Mouse (Mus musculus): Measurements from ENCODE around the gene Slc35d2. TPM values are rescaled to one million over a fixed set of nuclear protein-coding genes. Genes with fewer than 3 reads are reported as not detected.

The Slc35d2 gene
- polyA plus RNA-seq, 1 experiment from 2014 or later = 7.5 TPM

GRCm38 (mm10) chr13:64153083-64153682 is 24.0 kb upstream of the Slc35d2 start, which contains the start of gene Zfp367:
Zfp367 (minus strand) TSS chr13:64153202.
- Histone ChIP-seq H3K4me1 (peaks cover 16% of the 10 kb centered on the region; the same call in 1 of the 2 replicates), H3K27me3 (no peaks in the 10 kb centered on the region), H3K4me2 (peak within 1 kb of the TSS; percentile 96), H3K4me3 (peak within 1 kb of the TSS; percentile 89), H3K9me3 (no peaks in the 10 kb centered on the region), H3K9ac (peak within 1 kb of the TSS; percentile 76), H3K36me3 (no peaks in the 10 kb centered on the region), H3K27ac (peak within 1 kb of the TSS; percentile 89)
- peak; percentile 96 for ATAC-seq (ENCODE audit: insufficient number of reproducible peaks, low FRiP score, low TSS enrichment, low read depth)
- under 1% methylated on average over 51 of the region's 56 CpGs for WGBS

- 0 out of 2 replicates have a peak, but pooled peaks have one; percentile 2 for ATAC-seq (ENCODE audit: insufficient number of reproducible peaks, low FRiP score, low TSS enrichment, low read depth)
- peak overlapping the region; percentile 76 for H3K9ac ChIP-seq
- WGBS = under 1% methylated on average over 60 of the region's 61 CpGs
These were observed 23.5 kb upstream of the Slc35d2 start for GRCm38 (mm10) chr13:64152671-64153082.

GRCm38 (mm10) chr13:64152241-64152669 is 23.1 kb upstream of the Slc35d2 start:
- peak overlapping the region; percentile 76 for H3K9ac ChIP-seq
- no peaks in the 10 kb centered on the region for H3K27me3 ChIP-seq
- WGBS = under 1% methylated on average over 42 of the region's 42 CpGs
- H3K4me2 ChIP-seq = peak overlapping the region; percentile 96
- peak overlapping the region; percentile 89 for H3K4me3 ChIP-seq
- ATAC-seq (ENCODE audit: insufficient number of reproducible peaks, low FRiP score, low TSS enrichment, low read depth) = no peak
- H3K27ac ChIP-seq = peak overlapping the region; percentile 89
- H3K4me1 ChIP-seq = peaks cover 16% of the 10 kb centered on the region; the same call in 1 of the 2 replicates
- H3K9me3 ChIP-seq = no peaks in the 10 kb centered on the region
- H3K36me3 ChIP-seq = no peaks in the 10 kb centered on the region

More at GRCm38 (mm10) chr13:64152671-64153082, 23.5 kb upstream of the Slc35d2 start:
- peak overlapping the region; percentile 89 for H3K27ac ChIP-seq
- peak overlapping the region; percentile 96 for H3K4me2 ChIP-seq
- H3K4me3 ChIP-seq = peak overlapping the region; percentile 89
- no peaks in the 10 kb centered on the region for H3K36me3 ChIP-seq
- no peaks in the 10 kb centered on the region for H3K9me3 ChIP-seq
- H3K27me3 ChIP-seq = no peaks in the 10 kb centered on the region
- peaks cover 16% of the 10 kb centered on the region; the same call in 1 of the 2 replicates for H3K4me1 ChIP-seq

- Histone ChIP-seq H3K9me3 (no peaks in the 10 kb centered on the region), H3K4me3 (no peak overlapping the region), H3K9ac (no peak overlapping the region), H3K4me2 (no peak overlapping the region), H3K27ac (no peak overlapping the region), H3K27me3 (no peaks in the 10 kb centered on the region), H3K36me3 (no peaks in the 10 kb centered on the region), H3K4me1 (peaks cover 10% of the 10 kb centered on the region; the same call in 1 of the 2 replicates)
- WGBS = 68% methylated on average over 5 of the region's 5 CpGs
- no peak for ATAC-seq (ENCODE audit: insufficient number of reproducible peaks, low FRiP score, low TSS enrichment, low read depth)
These were observed 21.0 kb upstream of the Slc35d2 start for GRCm38 (mm10) chr13:64150121-64150520.

GRCm38 (mm10) chr13:64129616-64130375 is 628 bp upstream of the Slc35d2 start:
- H3K36me3 ChIP-seq = peaks cover 6% of the 10 kb centered on the region
- H3K9me3 ChIP-seq = no peaks in the 10 kb centered on the region
- H3K4me2 ChIP-seq = peak overlapping the region; percentile 79
- H3K9ac ChIP-seq = peak overlapping the region; percentile 61; the same call in 1 of the 2 replicates
- WGBS = 28% methylated on average over 15 of the region's 15 CpGs
- H3K27ac ChIP-seq = peak overlapping the region; percentile 64
- peaks cover 3% of the 10 kb centered on the region; the same call in 1 of the 2 replicates for H3K4me1 ChIP-seq
- peak overlapping the region; percentile 64 for H3K4me3 ChIP-seq
- no peaks in the 10 kb centered on the region for H3K27me3 ChIP-seq
- no peak for ATAC-seq (ENCODE audit: insufficient number of reproducible peaks, low FRiP score, low TSS enrichment, low read depth)

- Histone ChIP-seq H3K27me3 (no peaks in the 10 kb centered on the region), H3K4me3 (no peak overlapping the region), H3K36me3 (no peaks in the 10 kb centered on the region), H3K4me2 (no peak overlapping the region), H3K9ac (no peak overlapping the region), H3K27ac (no peak overlapping the region), H3K9me3 (no peaks in the 10 kb centered on the region), H3K4me1 (peaks cover 3% of the 10 kb centered on the region; the same call in 1 of the 2 replicates)
- WGBS = 60% methylated on average over 4 of the region's 4 CpGs
- ATAC-seq (ENCODE audit: insufficient number of reproducible peaks, low FRiP score, low TSS enrichment, low read depth) = no peak
These were observed 2.9 kb downstream of the Slc35d2 start for GRCm38 (mm10) chr13:64126316-64126715.

- Histone ChIP-seq H3K4me2 (no peak overlapping the region), H3K27me3 (no peaks in the 10 kb centered on the region), H3K4me3 (no peak overlapping the region), H3K9me3 (no peaks in the 10 kb centered on the region), H3K27ac (no peak overlapping the region), H3K36me3 (no peaks in the 10 kb centered on the region), H3K9ac (no peak overlapping the region), H3K4me1 (peaks cover 3% of the 10 kb centered on the region; the same call in 1 of the 2 replicates)
- 94% methylated on average over 6 of the region's 6 CpGs for whole genome bisulfite sequencing
- ATAC-seq (ENCODE audit: insufficient number of reproducible peaks, low FRiP score, low TSS enrichment, low read depth) = no peak
These were observed 4.3 kb downstream of the Slc35d2 start for GRCm38 (mm10) chr13:64124886-64125285.

GRCm38 (mm10) chr13:64123491-64124188 is 5.5 kb downstream of the Slc35d2 start:
- H3K9ac ChIP-seq = no peak overlapping the region
- H3K27me3 ChIP-seq = no peaks in the 10 kb centered on the region
- H3K4me1 ChIP-seq = no peaks in the 10 kb centered on the region
- no peak for ATAC-seq (ENCODE audit: insufficient number of reproducible peaks, low FRiP score, low TSS enrichment, low read depth)
- H3K9me3 ChIP-seq = no peaks in the 10 kb centered on the region
- H3K27ac ChIP-seq = no peak overlapping the region
- H3K4me2 ChIP-seq = no peak overlapping the region
- no peaks in the 10 kb centered on the region for H3K36me3 ChIP-seq
- 39% methylated on average over 6 of the region's 6 CpGs for WGBS
- no peak overlapping the region for H3K4me3 ChIP-seq

- no peak for ATAC-seq (ENCODE audit: insufficient number of reproducible peaks, low FRiP score, low TSS enrichment, low read depth)
- Histone ChIP-seq H3K27ac (no peak overlapping the region), H3K36me3 (no peaks in the 10 kb centered on the region), H3K4me3 (no peak overlapping the region), H3K4me2 (no peak overlapping the region), H3K4me1 (no peaks in the 10 kb centered on the region), H3K9ac (no peak overlapping the region), H3K27me3 (no peaks in the 10 kb centered on the region), H3K9me3 (no peaks in the 10 kb centered on the region)
- WGBS = 71% methylated on average over 4 of the region's 4 CpGs
These were observed 8.4 kb downstream of the Slc35d2 start for GRCm38 (mm10) chr13:64120760-64121159.

- 49% methylated on average over 2 of the region's 2 CpGs for WGBS
- Histone ChIP-seq H3K4me1 (no peaks in the 10 kb centered on the region), H3K9me3 (no peaks in the 10 kb centered on the region), H3K27ac (no peak overlapping the region), H3K36me3 (no peaks in the 10 kb centered on the region), H3K4me2 (no peak overlapping the region), H3K9ac (no peak overlapping the region), H3K27me3 (no peaks in the 10 kb centered on the region), H3K4me3 (no peak overlapping the region)
- no peak for ATAC-seq (ENCODE audit: insufficient number of reproducible peaks, low FRiP score, low TSS enrichment, low read depth)
These were observed 11.7 kb downstream of the Slc35d2 start for GRCm38 (mm10) chr13:64117442-64117841.

GRCm38 (mm10) chr13:64110421-64110820 is 18.7 kb downstream of the Slc35d2 start:
- no peak overlapping the region for H3K27ac ChIP-seq
- H3K27me3 ChIP-seq = no peaks in the 10 kb centered on the region
- no peaks in the 10 kb centered on the region for H3K9me3 ChIP-seq
- H3K9ac ChIP-seq = no peak overlapping the region
- H3K36me3 ChIP-seq = no peaks in the 10 kb centered on the region
- H3K4me3 ChIP-seq = no peak overlapping the region
- ATAC-seq (ENCODE audit: insufficient number of reproducible peaks, low FRiP score, low TSS enrichment, low read depth) = no peak
- H3K4me2 ChIP-seq = no peak overlapping the region
- no peaks in the 10 kb centered on the region for H3K4me1 ChIP-seq
- 90% methylated on average over 1 of the region's 1 CpGs for WGBS

All from limb, embryonic 15.5 days (tissue).